Mouse (Mus musculus): ENCODE data around the gene 1110008L16Rik. TPM values are rescaled to one million over a fixed set of nuclear protein-coding genes. Genes with fewer than 3 reads are reported as not detected.

The 1110008L16Rik gene
- 8.2 TPM for total RNA-seq (2023)

GRCm38 (mm10) chr12:55299336-55299735 lies at the start of gene 1110008L16Rik:
Gene 1110008L16Rik (plus strand): TSS chr12:55299577.

GRCm38 (mm10) chr12:55302485-55303441 lies 3.4 kb downstream of the 1110008L16Rik start, which contains the start of gene Ppp2r3c:
Gene Ppp2r3c (minus strand): TSS chr12:55302998.

GRCm38 (mm10) chr12:55384023-55384749 lies 84.8 kb downstream of the 1110008L16Rik start, which contains the start of gene Psma6:
Gene Psma6 (plus strand): TSS chr12:55384222.

Other genes starting within 250 kb of the 1110008L16Rik start
- gene 2700097O09Rik, start 219.5 kb upstream of the 1110008L16Rik start, total RNA-seq (2023): 12.3 TPM
- gene Srp54a, start 219.3 kb upstream of the 1110008L16Rik start, total RNA-seq (2023): 52.8 TPM
- 3.3 TPM for gene Fam177a, start 175.1 kb upstream of the 1110008L16Rik start, total RNA-seq (2023)
- 41.1 TPM for gene Srp54b, start 144.5 kb upstream of the 1110008L16Rik start, total RNA-seq (2023)
- gene 1700047I17Rik2, start 100.0 kb upstream of the 1110008L16Rik start, total RNA-seq (2023): 15.6 TPM
- 23.9 TPM for gene Srp54c, start 69.4 kb upstream of the 1110008L16Rik start, total RNA-seq (2023)
- gene Ppp2r3c, start 3.4 kb downstream of the 1110008L16Rik start, total RNA-seq (2023): 19.0 TPM
- gene Psma6, start 84.6 kb downstream of the 1110008L16Rik start, total RNA-seq (2023): 106 TPM
- 399 TPM for gene Nfkbia, start 193.1 kb downstream of the 1110008L16Rik start, total RNA-seq (2023)

All from CD4-positive naive resting alpha-beta T cell, adult 57 days (primary cell).